Mouse (Mus musculus): ENCODE measurements around the gene Ddx23.

Gene Ddx23

DNA sequence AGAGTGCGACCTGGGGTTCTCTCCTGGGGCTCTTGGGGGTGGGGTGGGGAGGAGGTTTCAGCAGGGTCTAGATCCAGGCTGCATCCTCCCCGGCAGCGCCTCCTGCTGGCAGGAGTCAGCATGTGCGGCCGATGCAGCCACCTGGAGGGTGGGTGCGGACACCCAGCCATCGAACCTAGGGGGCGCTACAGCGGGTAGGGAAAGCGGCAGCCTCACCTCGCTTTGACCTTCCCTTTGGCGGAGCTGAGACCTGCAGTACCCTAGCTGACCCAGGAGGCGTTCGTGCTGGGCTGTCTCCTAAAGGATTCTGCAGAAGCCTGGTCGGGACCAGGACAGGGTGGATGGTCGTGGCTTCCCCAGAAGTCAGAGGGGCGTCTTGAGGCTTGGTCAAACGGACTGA lies 31.2 kb downstream of the Ddx23 start:
- DNase-seq = peak; percentile 91

DNA sequence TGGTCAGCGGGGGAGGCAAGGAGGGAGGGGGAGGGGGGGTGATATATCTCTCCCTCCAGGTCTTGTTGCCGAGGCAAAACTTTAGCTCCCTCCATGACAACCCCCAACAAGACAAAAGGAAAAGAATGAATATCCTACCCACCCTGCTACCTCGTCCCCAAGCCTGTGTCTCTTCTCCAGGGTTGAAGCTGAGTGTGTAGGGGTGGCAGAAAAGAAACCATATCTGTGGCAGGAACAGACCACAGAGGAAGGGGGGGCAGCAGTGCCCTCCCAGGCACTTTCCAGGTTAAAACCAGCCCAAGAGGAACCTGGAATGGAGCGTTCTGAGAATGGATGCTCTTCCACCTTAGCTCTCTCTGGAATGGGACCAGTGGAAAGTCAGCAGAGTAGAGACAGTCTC lies 32.2 kb downstream of the Ddx23 start, which contains the start of gene Cacnb3:
Cacnb3 (plus strand) TSS at position 301 of the 400 bp plus-strand sequence.
- no peak for DNase-seq

DNA sequence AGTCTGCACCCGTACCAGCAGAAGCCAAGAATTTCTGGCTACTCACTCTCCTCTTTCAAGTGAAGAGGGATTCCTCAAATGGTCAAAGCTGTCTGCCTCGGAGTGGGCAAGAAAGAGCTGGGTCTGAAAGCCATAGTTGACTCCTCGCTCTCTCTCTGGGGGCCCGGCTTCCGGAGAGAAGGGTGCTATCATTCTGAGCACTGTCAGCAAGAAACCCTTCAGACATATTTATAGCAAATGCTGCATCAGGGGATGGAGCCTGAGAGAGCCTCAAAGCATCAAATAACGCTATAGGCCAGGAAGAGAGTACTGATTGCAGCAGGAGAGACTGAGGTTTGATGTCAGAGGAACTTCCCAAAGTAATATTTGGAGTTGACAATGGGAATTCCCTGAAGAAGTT lies 33.2 kb downstream of the Ddx23 start:
- DNase-seq = no peak

DNA sequence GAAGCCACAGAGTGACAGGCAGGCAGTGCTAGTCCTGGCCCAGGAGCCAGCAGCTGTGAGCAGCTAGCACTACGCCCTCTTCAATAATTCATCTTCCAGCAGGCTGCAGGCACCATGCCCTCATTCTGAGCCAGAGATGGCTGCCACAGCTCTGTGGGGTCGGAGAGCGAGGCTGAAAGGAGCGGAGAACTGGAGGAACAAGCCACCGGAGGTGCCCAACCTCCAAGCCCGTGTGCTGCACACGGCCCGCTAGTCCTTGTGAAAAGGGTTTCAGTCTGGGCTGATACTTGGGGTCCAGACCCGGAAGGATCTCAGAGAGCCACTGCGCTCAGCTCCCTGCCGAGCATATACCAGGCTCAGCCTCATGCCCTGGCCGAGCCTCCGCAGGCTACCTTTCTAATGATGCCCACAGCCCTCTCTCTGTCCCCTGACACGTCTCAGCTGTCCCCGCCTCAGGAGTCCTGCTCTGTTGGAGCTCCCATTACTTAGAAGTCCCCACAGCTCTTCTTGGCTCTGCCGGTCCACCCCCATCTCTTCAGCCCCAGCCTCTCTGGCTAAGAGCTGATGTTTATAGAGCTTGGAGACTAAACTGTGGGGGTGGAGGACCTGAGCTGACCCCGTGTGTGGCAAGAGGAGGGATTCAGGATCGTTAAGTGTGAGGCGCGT lies 34.0 kb downstream of the Ddx23 start:
- peak; percentile 77 for DNase-seq

DNA sequence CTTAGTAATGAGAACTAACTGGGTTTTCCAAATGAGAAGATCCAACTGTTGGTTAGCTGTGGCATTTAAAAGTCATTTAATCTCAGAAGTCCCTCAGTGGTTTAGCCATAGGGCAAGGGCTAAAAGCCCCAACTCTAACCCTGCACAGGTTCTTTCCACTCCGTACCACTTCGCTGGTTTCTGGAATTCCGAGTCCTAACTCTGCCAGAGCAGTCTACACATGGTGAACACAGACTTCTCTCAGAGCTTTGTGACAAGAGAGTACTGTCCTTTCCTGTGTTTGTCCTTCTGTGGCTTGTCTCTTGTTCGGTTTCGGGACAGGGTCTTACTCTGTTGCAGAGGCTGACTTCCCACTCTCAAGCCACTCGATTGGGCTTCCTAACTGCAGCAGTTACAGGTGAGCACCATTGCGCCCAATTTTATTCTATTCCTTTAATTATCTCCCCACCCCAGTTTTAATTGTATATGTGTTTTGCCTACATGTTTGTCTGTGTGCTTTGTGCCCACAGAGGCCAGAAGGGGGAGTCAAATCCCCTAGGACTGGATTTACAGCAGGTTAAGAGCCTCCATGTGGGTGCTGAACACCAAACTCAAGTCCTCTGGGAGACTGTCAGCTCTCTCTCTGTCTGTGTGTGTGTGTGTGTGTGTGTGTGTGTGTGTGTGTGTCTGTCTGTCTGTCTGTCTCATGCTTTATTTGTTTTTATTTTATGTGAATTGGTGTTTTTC lies 36.0 kb downstream of the Ddx23 start:
- DNase-seq = no peak

DNA sequence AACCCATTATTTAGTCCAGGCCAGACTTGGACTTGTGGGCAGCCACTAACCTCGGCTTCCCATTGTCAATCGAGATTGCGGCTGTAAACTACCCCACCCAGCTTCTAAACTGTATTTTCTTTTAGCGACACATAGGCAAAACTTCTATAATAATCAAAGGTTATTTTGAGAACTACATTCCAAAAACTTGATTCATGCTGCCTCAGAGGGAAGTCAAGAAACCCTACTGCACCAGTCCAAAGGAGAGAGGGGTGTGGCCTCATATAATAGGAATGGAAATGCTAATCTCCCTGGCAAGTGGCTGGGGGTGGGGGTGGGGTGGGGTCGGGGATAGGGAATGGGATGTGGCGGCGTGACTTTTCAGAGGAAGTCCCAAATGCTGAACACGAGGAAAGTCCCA lies 36.6 kb downstream of the Ddx23 start:
- no peak for DNase-seq

DNA sequence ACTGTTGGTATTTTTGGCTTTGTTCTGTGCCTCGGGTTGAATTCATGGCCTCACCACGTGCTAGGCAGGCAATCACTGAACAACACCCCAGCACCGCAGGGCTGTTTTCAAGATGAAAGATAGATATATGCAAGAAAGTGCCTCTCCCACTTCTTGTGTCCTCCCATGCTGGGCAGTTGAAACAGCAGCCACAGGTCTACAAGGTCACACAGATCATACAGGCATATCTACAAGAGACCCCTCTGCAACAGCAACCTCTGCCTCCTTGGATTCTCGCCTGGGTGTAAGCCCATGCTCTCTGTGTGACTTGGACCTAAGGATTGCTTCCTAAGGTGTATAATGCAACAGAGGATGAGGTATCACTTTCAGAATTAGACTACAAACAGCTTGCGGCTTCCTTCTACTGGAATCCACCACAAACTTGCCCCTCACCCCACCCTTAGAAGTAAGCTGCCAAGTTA lies 39.3 kb downstream of the Ddx23 start:
- no peak for DNase-seq

DNA sequence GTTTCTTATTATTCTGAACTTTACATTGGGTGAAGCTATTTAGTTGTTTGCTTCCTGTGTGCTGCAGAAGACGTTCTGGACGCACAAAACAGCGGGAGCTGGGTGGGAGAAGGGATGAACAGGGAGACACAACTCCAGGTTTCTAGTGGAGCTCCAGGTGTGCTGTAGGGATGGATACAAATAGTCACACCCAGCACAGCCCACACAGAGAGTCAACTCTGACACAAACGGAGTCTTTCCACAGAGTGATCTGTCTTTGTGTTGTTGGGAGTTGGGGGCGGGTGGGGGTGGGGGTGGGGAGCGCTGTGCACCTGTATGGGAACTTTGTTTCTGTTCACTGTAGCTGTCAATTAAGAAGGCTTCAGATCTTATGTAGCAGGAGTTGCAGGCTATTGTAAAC lies 40.0 kb downstream of the Ddx23 start:
- no peak for DNase-seq

DNA sequence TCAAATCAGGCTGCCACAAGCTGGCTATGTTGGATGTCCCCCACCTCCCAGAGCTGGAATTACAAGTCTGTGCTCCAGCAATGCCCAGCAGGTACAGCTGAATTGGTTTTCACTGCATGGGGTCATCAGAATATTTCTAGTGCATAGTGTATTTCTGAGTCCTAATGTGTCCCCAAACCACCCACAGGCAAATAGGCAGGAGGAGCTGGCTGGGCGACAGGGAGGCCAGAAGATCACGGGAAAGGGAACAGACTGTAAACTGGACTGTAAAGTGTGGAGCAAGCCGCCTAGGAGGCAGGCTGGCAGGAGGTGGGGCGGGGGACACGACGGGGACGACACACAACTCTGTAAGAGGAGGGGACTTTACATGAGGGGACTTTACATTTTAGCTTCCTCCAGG lies 40.5 kb downstream of the Ddx23 start:
- DNase-seq = no peak

DNA sequence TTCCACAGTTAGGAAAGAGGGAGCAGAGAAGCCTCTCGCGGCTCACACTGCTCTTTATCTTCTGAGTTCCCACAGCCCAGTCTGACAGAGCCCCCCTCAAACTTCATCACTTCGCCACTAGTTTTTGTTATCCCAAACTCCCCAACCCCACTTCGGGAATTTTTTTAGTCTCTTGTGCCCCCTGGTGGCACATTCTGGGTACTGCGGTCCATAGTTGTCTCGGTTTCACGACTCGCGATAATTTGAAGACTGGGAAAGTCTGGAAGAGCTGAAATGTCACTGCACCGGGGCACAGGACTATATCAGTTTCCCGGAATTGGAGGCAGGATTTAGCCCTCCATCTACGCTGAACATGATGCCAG lies 45.5 kb downstream of the Ddx23 start:
- peak; percentile 85 for DNase-seq

DNA sequence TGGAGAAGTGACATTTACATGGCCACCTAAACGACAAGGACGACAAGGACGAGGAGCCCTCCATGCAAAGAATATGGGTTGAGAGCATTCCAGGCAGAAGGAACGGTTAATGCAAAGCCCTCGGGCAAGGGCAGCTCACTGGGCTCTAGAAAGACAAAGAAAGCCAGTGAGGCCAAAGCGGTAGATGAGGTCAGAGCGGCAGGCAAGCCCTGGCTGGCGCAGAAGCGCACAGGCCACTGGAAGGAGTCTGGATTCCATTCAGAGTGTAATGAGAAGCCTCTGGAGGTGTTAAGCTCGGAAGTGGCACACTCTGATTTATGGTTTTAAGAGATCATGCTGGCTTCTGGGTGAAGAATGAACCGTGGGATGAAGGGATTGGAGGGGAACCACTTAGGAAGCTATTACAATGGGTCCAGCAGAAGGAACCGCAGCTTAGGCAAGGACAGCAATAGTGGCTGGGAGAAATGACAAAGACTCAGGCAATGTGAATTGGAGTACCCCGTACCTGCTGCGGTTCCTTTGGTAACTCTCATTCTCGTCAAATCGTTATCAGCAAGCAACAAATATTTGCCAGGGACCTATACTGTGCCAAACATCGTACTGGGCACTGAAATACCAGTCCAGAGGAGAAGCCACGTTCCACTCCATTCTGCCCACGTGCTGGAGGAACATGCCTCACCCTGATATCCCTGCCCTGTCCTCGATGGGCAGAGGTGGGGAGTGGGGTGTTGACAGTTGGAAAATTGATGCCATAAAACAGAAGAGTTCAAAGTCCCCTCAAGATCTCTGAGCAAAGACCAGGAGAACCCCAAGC lies 46.1 kb downstream of the Ddx23 start:
- peak; percentile 46 for DNase-seq

DNA sequence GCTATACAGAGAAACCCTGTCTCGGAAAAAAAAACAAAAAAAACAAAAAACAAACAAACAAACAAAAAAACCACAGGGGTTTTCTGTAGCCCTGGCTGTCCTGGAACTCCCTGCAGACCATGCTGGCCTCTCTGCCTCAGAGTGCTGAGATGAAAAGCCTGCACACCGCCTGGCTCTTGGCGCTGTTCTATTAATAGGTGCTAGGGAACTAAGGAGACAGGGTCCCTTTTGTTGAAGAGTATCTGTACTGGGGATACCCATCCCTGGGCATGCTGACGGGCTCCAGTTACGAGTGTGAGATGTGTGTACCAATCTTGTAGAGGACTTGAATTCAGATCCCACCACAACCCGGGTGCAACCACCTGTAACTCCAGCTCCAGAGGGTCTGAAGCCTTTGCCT lies 46.9 kb downstream of the Ddx23 start:
- DNase-seq = no peak

DNA sequence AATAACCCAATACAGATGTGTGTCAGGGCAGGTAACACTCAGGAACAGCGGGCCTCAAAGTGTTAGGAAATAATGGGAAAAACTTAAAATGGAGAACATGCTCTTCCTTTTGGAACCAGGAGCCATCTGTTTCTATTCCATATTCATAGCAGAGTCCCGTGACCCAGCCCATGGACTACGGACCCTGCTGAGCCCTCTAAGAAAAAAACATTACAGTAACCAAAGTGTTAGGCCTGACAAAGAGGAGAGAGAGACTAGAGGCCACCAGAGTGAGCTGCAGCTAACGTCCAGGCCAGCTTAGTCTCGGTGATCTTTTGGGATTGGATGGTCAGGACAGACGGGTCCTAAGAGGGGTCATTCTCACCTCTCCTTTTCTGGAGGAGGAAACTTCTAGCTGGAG lies 47.7 kb downstream of the Ddx23 start:
- no peak for DNase-seq

DNA sequence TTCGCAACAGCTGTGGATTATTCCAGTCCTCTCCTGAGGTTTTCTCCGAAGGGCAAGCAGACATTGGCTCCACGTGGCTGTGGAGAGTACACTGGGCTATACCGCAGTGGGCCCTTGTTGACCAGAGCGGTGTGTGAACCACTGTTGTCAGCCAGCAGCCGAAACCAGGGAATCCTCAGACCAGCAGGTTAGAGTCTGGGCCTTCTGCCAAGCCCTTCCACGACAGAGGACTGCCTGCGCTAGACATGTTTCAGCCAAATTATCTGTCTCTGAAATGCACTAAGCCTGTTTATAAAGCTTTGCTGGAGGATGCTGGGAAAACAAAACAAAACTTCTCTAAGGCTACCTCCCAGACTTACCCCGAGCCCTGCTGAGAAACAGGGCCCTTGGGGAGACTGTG lies 48.1 kb downstream of the Ddx23 start:
- DNase-seq = no peak

DNA sequence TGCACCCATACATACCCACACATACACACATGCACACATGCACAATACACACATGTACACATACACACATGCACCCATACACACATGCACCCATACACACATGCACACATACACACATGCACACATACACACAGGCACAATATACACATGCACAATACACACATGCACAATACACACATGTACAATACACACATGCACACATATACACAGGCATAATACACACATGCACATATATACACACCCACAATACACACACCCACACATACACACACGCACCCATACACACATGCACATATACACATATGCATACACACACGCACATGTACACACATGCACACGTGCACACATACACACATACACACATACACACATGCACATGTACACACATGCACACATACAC lies 50.5 kb downstream of the Ddx23 start:
- no peak for DNase-seq

DNA sequence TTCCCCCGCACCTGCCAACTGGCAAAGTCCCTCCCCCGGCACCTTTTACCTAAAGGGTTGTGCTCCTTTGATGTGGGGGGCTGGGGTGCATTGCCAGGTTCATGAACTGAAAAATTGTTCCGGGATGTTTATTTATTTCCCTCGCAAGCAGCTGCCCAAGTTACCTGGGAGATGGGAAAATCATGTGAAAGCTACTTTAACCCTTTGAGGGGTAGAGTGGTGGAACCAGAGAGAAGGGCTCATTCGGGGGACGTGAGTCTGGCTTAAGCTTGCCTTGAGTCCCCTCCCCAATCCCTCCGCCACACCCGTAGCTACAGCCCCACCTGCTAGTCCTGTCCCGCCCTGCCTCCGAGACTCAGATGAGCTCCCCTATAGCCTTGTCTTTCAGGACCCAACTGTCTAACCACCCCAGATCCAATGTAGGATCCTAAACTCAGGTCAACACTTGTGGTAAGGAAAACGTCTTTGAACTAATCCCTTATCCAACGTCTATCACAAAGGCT lies 52.5 kb downstream of the Ddx23 start:
- peak; percentile 54 for DNase-seq

DNA sequence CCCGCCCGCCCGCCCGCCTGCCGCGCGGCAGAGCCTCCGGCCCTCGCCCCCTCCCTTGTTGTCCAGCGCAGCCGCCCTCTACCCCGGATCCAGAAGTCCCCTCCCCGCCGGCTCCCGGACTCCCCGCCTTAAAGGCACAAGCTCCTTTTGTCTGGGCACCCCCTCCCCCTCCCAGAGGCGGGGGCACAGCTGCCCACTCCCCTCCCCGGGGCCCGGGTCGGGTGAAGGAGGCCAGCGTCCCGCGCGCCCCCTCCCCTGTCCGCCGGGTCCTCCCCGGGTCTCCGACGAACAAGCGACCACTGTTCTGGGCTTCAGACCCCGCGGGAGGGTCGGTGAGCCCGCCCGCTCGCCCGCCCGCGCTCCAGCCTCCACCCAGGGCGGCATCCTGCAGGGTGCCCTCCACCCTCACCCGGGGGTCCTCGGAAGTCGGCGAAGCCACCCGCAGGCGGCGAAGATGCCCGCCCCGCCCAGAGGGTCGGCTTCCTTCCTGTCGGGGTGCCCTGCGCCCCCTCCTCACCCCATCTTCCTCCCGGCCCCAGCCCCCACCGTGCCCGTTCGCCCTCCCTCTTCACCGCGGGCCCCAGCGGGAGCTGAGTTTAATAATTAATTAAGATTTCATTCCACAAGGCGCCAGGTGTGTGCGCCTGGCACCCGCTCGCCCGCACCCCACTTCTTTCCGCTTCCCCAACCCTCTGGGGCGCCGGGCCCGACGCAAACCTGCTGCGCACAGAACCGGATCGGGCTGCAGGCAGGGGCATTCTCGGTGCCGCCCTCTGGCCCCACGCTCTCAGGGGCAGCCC lies 53.2 kb downstream of the Ddx23 start, which contains the start of gene Adcy6:
Adcy6 (minus strand) TSS at position 746 of the 800 bp plus-strand sequence.
- peak; percentile 93 for DNase-seq

DNA sequence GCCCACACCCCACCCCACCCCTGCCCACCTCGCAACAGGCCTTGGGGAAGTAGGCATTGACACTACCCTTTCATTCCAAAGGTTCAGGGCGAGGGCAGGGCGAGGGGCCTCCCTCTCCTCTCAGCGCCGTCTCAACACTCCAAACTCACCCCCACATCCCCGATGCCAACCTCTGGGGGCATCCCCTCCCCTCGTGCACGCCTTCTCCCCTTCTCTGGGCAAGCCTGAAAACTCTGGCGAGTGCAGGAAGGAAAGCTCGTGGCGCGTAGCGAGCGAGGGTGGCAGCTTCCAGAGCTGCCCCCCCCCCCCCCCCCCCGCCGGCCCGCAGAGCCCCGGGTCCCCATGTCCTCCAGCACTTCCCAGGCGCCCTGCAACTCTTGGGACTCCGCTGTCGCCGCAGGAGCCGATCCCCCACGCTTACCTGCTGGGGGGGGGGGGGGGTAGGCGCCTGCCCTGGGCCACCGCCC lies 53.9 kb downstream of the Ddx23 start:
- peak; percentile 61 for DNase-seq

DNA sequence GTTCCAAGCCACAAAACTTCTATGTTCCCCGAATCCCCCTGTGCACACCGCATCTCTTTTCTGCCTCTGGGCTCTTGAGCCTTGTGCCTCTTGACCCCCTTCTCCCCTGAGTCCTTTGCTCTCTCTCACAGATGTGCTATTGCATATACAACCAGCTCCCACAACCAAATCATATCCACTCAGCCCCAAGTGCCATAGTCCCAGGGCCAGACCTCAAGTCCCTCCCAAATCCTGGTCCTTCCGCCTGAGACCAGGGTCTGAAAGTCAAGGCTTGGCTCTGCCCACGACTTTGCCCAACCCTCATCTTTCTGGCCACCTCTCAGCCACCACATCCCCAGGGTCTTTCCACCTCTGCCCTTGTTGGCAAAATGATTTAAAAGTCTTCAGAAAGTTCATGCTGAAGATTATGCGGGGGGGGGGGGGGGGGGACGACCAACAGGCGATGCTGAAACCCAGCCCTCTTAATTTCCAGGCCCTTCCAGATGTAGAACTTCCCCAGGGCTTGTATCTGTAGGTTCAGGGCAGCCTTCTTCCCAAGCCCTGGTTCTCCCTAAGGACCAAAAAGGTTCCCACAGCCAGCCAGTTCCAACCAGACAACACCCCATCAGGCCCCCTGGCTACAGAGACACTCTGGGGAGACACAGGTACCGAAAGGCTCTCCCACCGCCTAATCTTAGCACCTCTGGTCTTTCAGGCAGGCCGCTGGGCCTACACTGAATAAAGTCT lies 54.5 kb downstream of the Ddx23 start:
- no peak for DNase-seq

DNA sequence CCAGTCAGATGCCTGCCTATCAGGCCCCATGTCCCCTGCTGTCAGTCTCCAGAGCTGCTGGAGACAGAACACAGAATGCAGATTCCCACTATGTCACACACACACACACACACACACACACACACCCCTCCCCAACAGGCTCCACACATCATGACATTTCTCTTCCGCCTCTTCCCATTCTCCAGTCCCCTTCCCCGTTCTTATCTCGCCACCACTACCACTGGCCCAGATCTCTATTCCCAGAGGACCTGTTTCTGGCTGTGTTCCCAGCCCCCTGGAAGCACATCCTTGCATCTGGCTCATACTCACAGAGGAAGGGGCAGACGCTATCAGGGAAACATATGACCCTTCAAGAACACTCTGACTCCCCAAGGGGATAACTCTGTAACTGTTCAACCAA lies 55.1 kb downstream of the Ddx23 start:
- DNase-seq = no peak

DNA sequence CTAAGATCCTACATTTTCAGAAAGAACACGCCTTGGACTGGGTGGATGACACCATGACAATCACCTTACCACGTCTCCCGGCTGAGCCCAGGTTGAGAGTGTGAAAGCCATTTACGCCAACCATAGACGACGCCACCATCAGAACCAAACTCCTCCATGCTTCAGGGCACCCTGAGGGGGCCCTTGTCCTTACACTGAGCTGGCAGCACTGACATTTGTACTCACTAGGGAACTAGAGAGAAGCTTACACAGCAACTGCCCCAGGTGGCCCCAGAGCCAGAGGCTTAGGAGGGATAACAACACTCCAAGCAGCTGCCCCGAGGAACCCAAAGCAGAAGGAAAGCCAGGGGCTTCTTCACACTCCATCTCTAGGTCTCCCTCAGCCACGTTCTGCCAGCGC lies 56.0 kb downstream of the Ddx23 start:
- no peak for DNase-seq

DNA sequence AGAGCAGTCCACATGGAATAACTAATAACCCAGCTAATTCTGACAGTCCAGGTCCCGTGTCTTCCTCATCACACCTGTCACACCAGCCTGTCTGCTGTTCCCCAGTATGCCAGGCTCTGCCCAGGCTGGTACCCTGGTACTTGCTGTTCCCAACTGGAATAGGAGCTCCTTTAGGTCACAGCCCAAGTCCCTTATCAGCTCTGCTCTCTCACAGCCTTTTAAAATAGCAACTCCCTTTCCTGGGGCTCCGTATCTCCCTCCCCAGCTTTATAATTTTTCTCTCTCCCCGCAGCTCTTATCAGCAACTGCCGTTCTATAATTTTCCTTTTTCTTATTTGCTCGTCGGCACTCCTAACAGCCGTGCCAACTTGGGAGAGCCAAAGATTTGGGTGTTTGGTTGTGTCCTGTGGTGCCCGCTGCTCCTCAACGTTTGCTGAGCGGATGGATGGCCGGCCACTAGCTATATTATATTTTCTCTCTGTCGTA lies 56.6 kb downstream of the Ddx23 start:
- no peak for DNase-seq
